Mouse (Mus musculus) frontal cortex, postnatal 36 days (tissue): ENCODE measurements around the gene Gm906.
"Not testable (repeated sequence)": the region's sequence is repeated elsewhere in the genome, so short reads cannot be mapped to it uniquely, and the experiment has no call there.

Experiments used
- DNase-seq, 2 experiments: peaks; one replicate each; pipeline ENCODE4 v3.0.0; 2022; ENCODE audit warnings: low spot score in 2 of 2

Gene Gm906

DNA sequence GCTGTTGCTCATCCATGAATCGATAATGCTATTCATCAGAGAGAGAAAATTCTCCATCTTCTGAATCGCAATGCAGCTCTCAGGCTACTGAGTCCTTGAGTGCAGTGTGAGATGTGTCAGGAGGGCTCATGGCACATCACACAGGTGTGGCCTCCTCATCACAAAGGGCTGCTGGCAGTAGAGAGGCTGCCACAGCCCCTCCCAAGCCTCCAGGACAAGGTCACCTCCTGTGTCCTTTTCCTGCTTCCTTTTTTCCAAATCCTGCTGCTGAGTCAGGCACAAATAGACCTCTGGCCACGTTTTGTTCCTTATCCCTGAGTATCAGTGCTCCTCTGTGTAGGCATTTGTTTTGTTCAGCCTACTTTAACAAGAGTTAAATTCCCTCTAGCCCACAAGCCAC lies at the start of gene Gm906:
Gene Gm906 (minus strand): TSS at position 101 of the 400 bp plus-strand sequence.
- not testable (repeated sequence) for DNase-seq

DNA sequence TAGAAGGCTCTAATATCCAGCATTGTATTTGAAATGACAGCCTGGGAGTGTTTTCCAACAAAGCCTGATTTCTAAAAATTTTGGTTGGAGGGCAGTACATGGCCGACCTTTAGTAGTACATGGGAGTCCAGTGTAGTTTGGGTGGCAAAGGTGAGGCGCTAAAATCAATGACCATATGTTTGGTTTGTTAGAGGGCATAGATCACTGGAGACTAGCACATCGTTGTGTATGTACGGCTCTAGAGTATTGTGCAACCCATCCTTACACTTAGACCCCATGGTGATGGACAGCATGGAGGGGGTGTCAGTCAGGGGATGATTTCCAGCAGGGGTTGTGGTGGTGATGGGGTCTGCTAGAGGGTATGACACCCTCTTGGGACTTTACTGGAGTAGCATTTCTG lies 33.2 kb upstream of the Gm906 start:
- DNase-seq, result not testable (repeated sequence)

DNA sequence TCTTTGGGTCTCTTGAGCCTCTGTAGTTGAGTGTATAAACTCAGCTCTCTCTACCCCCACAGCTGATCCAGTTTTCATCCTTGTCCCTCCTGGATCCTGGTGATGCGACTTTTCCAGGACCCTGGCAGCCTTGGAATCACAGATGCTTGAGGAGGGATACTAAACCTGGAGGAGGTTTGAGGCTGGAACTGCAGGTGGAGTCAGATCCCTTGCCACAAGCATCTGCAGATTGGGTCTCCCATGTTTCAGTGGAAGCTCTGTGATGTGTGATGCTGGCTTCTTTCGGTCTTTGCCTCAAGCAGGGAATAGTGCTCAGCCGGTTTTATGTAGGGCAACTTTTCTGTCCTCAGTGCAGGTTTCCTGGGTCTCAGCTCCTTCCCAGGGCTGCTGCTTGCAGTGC lies 13.6 kb downstream of the Gm906 start:
- DNase-seq, result no peak

DNA sequence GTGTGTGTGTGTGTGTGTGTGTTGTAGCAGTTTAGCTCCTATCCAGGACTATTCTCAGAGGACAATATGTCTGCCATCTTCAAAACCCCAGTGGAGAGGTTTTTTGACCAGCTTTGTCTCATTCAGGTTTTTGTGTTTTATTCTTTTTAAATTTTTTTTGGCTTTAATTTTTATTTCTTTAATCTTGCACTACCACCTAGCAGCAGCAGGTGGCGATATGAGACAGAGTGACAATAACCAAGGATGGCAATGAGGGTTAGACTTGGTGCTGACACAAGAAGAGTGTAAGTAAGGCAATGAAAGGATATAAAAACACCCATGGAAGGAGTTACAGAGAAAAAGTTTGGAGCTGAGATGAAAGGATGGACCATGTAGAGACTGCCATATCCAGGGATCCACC lies 38.3 kb downstream of the Gm906 start:
- peak; percentile 11 to 41 for DNase-seq

DNA sequence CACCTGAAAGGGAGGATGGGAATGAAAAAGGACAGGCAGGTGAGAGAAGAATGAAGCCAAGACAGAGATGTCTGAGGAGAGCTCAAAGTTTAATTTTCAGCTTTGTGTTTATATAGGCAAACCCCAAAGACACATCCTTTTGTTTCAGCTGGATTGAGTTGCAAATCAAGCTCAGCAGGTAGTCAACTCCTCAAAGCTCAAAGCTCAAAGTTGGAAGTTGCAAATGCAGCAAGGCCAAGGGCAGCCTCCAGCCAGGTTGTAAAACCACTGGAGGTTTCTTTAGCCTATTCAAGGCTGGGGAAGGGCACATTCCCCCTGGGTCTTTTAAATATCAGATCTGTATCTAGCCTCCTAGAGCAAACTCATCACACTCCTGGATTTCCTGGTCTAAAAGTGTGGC lies 39.9 kb downstream of the Gm906 start:
- not testable (repeated sequence) for DNase-seq

DNA sequence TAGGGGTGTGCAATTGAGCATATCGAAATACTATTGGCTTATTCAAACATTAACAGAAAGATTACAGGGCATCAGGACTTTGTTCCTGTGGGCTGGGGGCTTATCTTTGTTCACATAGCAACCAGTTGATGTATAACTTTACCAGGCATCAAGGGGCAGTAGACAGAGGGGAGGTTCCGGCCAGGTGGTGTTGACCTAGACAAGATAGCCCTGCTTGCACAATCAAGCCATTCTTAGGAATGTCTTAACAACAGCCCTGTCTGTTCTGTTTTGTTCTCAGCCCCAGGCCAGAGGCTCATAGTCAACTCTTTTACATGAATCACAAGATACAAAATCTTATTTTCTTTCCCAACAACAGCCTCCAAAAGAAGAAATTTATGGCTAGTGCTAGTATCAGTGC lies 40.5 kb downstream of the Gm906 start:
- not testable (repeated sequence) for DNase-seq

DNA sequence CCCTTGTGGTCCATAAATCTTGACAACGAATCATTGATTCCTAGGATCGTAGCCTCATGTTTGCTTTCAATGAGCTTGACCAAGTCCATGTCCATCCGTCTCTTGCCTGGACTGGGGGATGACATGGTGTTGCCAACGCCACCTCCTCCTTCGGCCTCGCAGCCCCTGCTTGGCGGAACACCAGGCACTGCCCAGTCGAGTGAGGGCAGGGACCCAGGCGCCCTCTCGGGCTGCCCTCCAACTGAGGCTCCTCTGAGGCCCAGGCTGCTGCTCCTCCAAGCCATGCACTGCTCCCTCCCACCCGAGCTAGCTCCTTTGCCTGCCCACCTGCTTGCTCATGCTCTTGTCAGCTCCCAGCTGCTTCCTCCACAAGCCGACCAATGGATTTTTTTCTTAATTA lies 42.1 kb downstream of the Gm906 start:
- DNase-seq, result no peak

DNA sequence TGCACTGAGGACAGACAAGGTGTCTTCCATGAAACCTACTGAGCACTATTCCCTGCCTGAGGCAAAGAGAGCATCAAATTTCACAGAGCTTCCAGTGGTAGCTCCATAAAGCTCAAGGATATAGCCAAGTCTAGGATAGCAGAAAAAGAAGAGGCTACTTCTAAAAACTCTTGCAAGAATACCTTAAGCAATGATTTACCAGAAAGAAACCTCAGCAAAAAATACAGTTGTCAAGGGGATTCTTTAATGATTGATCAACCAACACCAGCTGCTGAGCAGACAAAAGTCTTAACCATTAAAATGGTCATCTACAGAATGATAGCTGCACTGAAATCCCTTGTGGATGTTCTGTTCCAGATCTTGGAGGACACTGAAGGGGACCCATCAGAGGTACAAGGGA lies 53.3 kb downstream of the Gm906 start:
- DNase-seq, result not testable (repeated sequence)
